ENCODE assay signal across 9 mouse cellular contexts in genomic region chr9:118980411-118980823, GRCm38 (mm10). TPM values are rescaled to one million over a fixed set of nuclear protein-coding genes. Genes with fewer than 3 reads are reported as not detected.
DNase-seq lines count a peak whose midpoint lies in the region; ATAC-seq and TF ChIP-seq lines count a peak whose summit lies in the region.
"Had no signal": no experiment of that assay in that cellular context is flagged by ENCODE, and none has a peak within 500 bp of the region (broad histone marks: within the 10 kb centered on the region; RNA-seq: fewer than 3 reads in every experiment).

No protein-coding gene starts in this region.

- 5% methylated on average over 4 of the region's 4 CpGs for WGBS in heart, embryonic 14.5 days
- WGBS in neural tube, embryonic 13.5 days: 4% methylated on average over 4 of the region's 4 CpGs

- H3K9me3 ChIP-seq in heart, embryonic 14.5 days (ENCODE audit: control insufficient read depth, low read length): no peaks in the 10 kb centered on the region
- H3K9me3 ChIP-seq in neural tube, embryonic 13.5 days: no peaks in the 10 kb centered on the region

- H3K27me3 ChIP-seq in heart, embryonic 14.5 days (ENCODE audit: control insufficient read depth, insufficient read depth, low read length): no peaks in the 10 kb centered on the region
- no peaks in the 10 kb centered on the region for H3K27me3 ChIP-seq in neural tube, embryonic 13.5 days

- H3K4me2 ChIP-seq in heart, embryonic 14.5 days (ENCODE audit: low read length): peak overlapping the region; percentile 1; the same call in 1 of the 2 replicates
- H3K4me2 ChIP-seq in neural tube, embryonic 13.5 days: no peak overlapping the region

- H3K4me1 ChIP-seq in heart, embryonic 14.5 days (ENCODE audit: control insufficient read depth in 2 of 2, insufficient read depth in 2 of 2, low read length in 2 of 2): peaks cover 48 to 60% of the 10 kb centered on the region in 2 experiments
- peaks cover 57% of the 10 kb centered on the region for H3K4me1 ChIP-seq in neural tube, embryonic 13.5 days (replicated peaks)

- no peak for TF ChIP-seq CTCF in layer of hippocampus, adult 2 months (conservative IDR thresholded peaks at IDR 0.05)

- H3K36me3 ChIP-seq in heart, embryonic 14.5 days (ENCODE audit: control insufficient read depth, insufficient read depth, low read length): no peaks in the 10 kb centered on the region
- H3K36me3 ChIP-seq in neural tube, embryonic 13.5 days: no peaks in the 10 kb centered on the region

- DNase-seq in ovary, adult 18-20 months (ENCODE audit: low spot score): peak; percentile 40
- no peak for DNase-seq in ovary, postnatal 14 days (ENCODE audit: low spot score)
- DNase-seq in embryo, embryonic 11 days: peak; percentile 75
- DNase-seq in layer of hippocampus, adult 2 months (ENCODE audit: low spot score in 2 of 2): peak in 1 of 2 experiments; percentile 80
- no peak for DNase-seq in urinary bladder, postnatal 4 days (ENCODE audit: low spot score in 2 of 2)
- DNase-seq in thymus, adult 18-20 months: no peak

- ATAC-seq in heart, embryonic 14.5 days (ENCODE audit: insufficient number of reproducible peaks, insufficient read depth, low FRiP score, low read depth): peak; percentile 65
- ATAC-seq in neural tube, embryonic 13.5 days (ENCODE audit: low read depth): peak; percentile 72

- no peak overlapping the region for H3K4me3 ChIP-seq in heart, embryonic 14.5 days (ENCODE audit: control insufficient read depth in 1 of 2, insufficient read depth in 1 of 2, low read depth in 1 of 2, low read length in 2 of 2)
- no peak overlapping the region; the same call in 1 of the 2 replicates for H3K4me3 ChIP-seq in layer of hippocampus, adult 2 months
- H3K4me3 ChIP-seq in neural tube, embryonic 13.5 days: no peak overlapping the region

- peak overlapping the region; percentile 74 to 84 for H3K27ac ChIP-seq in heart, embryonic 14.5 days (replicated peaks in 1 of 2; ENCODE audit: control insufficient read depth in 1 of 2, insufficient read depth in 1 of 2, low read depth in 2 of 2, low read length in 2 of 2)
- peak overlapping the region; percentile 92 for H3K27ac ChIP-seq in layer of hippocampus, adult 2 months
- peak overlapping the region; percentile 79 for H3K27ac ChIP-seq in neural tube, embryonic 13.5 days (replicated peaks)
- H3K27ac ChIP-seq: liver, embryonic 14.5 days had no signal

- H3K9ac ChIP-seq in heart, embryonic 14.5 days (ENCODE audit: low read length): peak overlapping the region; percentile 54
- H3K9ac ChIP-seq in neural tube, embryonic 13.5 days: peak overlapping the region; percentile 26; the same call in 1 of the 2 replicates
- H3K9ac ChIP-seq: liver, embryonic 14.5 days had no signal

RNA-seq across cellular contexts. Expression of gene Ctdspl, which starts 54.2 kb away (rescaled TPM):
- polyA plus RNA-seq in heart, embryonic 14.5 days (2014; fragmentation: Nextera tagmentation; extraction: Ambion mirVana): 10.2 and 10.4 TPM in 2 replicates
- 10 to 100 TPM; 23.9 to 28.0 TPM for total RNA-seq in layer of hippocampus, adult 2 months (2021)
- polyA plus RNA-seq in neural tube, embryonic 13.5 days (2015; fragmentation: Nextera tagmentation; extraction: Ambion mirVana): 6.8 and 8.0 TPM in 2 replicates

Comparison
In these comparisons a context has a peak if more than half of its experiments do, and no peak if none do; other contexts are left out.
1. DNase-seq: peak in ovary, adult 18-20 months (single experiment) and embryo, embryonic 11 days (single experiment); none in ovary, postnatal 14 days (single experiment), urinary bladder, postnatal 4 days (0 of 2) and thymus, adult 18-20 months (0 of 2).
2. Peak in every context shown above with its lines, with median percentiles within 50 percentile points of each other: H3K27ac ChIP-seq.